Mouse (Mus musculus): ENCODE results near the gene Pou3f3. TPM values are rescaled to one million over a fixed set of nuclear protein-coding genes. Genes with fewer than 3 reads are reported as not detected.

The Pou3f3 gene
- polyA plus RNA-seq, 1 experiment from 2014 or later: 28.4 TPM

- Histone ChIP-seq H3K4me2 (replicated peaks) (peak overlapping the region; percentile 82), H3K9me3 (no peaks in the 10 kb centered on the region), H3K9ac (replicated peaks) (peak overlapping the region; percentile 61), H3K4me1 (replicated peaks) (peaks cover 89% of the 10 kb centered on the region), H3K27me3 (0 out of 2 replicates have a peak, but pooled peaks cover 4% of the 10 kb centered on the region), H3K36me3 (no peaks in the 10 kb centered on the region), H3K4me3 (replicated peaks) (peak overlapping the region; percentile 42), H3K27ac (peak overlapping the region; percentile 68)
- no peak for ATAC-seq
- 4% methylated on average over 17 of the region's 17 CpGs for WGBS
These were observed 9.6 kb downstream of the Pou3f3 start for GRCm38 (mm10) chr1:42704981-42705810.

GRCm38 (mm10) chr1:42705811-42706160, 10.2 kb downstream of the Pou3f3 start:
- no peak for ATAC-seq
- Histone ChIP-seq H3K4me2 (replicated peaks) (peak overlapping the region; percentile 82), H3K36me3 (no peaks in the 10 kb centered on the region), H3K27me3 (0 out of 2 replicates have a peak, but pooled peaks cover 4% of the 10 kb centered on the region), H3K9ac (replicated peaks) (peak overlapping the region; percentile 61), H3K4me3 (replicated peaks) (peak overlapping the region; percentile 42), H3K9me3 (no peaks in the 10 kb centered on the region), H3K27ac (peak overlapping the region; percentile 68), H3K4me1 (replicated peaks) (peaks cover 92% of the 10 kb centered on the region)
- 5% methylated on average over 8 of the region's 8 CpGs for WGBS

- ATAC-seq: no peak
- Histone ChIP-seq H3K4me2 (replicated peaks) (peak overlapping the region; percentile 72), H3K27me3 (0 out of 2 replicates have a peak, but pooled peaks cover 4% of the 10 kb centered on the region), H3K27ac (peak overlapping the region; percentile 70), H3K4me3 (replicated peaks) (peak overlapping the region; percentile 59), H3K9me3 (no peaks in the 10 kb centered on the region), H3K36me3 (no peaks in the 10 kb centered on the region), H3K9ac (replicated peaks) (peak overlapping the region; percentile 59), H3K4me1 (replicated peaks) (peaks cover 95% of the 10 kb centered on the region)
- 5% methylated on average over 5 of the region's 5 CpGs for WGBS
These were observed 11.6 kb downstream of the Pou3f3 start for GRCm38 (mm10) chr1:42707196-42707595.

GRCm38 (mm10) chr1:42707611-42708130, 12.1 kb downstream of the Pou3f3 start:
- Histone ChIP-seq H3K4me2 (replicated peaks) (peak overlapping the region; percentile 72), H3K4me1 (replicated peaks) (peaks cover 92% of the 10 kb centered on the region), H3K27ac (peak overlapping the region; percentile 70), H3K27me3 (0 out of 2 replicates have a peak, but pooled peaks cover 4% of the 10 kb centered on the region), H3K9ac (replicated peaks) (peak overlapping the region; percentile 59), H3K9me3 (no peaks in the 10 kb centered on the region), H3K4me3 (replicated peaks) (peak overlapping the region; percentile 59), H3K36me3 (no peaks in the 10 kb centered on the region)
- WGBS: 14% methylated on average over 4 of the region's 4 CpGs
- no peak for ATAC-seq

- H3K27ac ChIP-seq: peak overlapping the region; percentile 70
- no peaks in the 10 kb centered on the region for H3K36me3 ChIP-seq
- no peak for ATAC-seq
- peaks cover 91% of the 10 kb centered on the region for H3K4me1 ChIP-seq (replicated peaks)
- H3K9me3 ChIP-seq: no peaks in the 10 kb centered on the region
- peak overlapping the region; percentile 59 for H3K9ac ChIP-seq (replicated peaks)
- peak overlapping the region; percentile 59 for H3K4me3 ChIP-seq (replicated peaks)
- H3K4me2 ChIP-seq (replicated peaks): peak overlapping the region; percentile 72
- WGBS: 5% methylated on average over 1 of the region's 1 CpGs
- 0 out of 2 replicates have a peak, but pooled peaks cover 4% of the 10 kb centered on the region for H3K27me3 ChIP-seq
These were observed 13.5 kb downstream of the Pou3f3 start for GRCm38 (mm10) chr1:42709024-42709423.

GRCm38 (mm10) chr1:42709431-42710160, 14.0 kb downstream of the Pou3f3 start:
- 14% methylated on average over 7 of the region's 7 CpGs for WGBS
- peaks cover 89% of the 10 kb centered on the region for H3K4me1 ChIP-seq (replicated peaks)
- no peak for ATAC-seq
- peak overlapping the region; percentile 72 for H3K4me2 ChIP-seq (replicated peaks)
- H3K9ac ChIP-seq (replicated peaks): peak overlapping the region; percentile 59
- H3K4me3 ChIP-seq (replicated peaks): peak overlapping the region; percentile 59
- H3K27ac ChIP-seq: peak overlapping the region; percentile 70
- no peaks in the 10 kb centered on the region for H3K36me3 ChIP-seq
- H3K27me3 ChIP-seq: 0 out of 2 replicates have a peak, but pooled peaks cover 4% of the 10 kb centered on the region
- no peaks in the 10 kb centered on the region for H3K9me3 ChIP-seq

- H3K4me3 ChIP-seq (replicated peaks): peak overlapping the region; percentile 59
- peak overlapping the region; percentile 59 for H3K9ac ChIP-seq (replicated peaks)
- peak overlapping the region; percentile 72 for H3K4me2 ChIP-seq (replicated peaks)
- H3K27ac ChIP-seq: peak overlapping the region; percentile 70; the same call in 1 of the 2 replicates
- H3K9me3 ChIP-seq: no peaks in the 10 kb centered on the region
- 14% methylated on average over 4 of the region's 4 CpGs for WGBS
- peaks cover 6% of the 10 kb centered on the region; the same call in 1 of the 2 replicates for H3K27me3 ChIP-seq
- H3K36me3 ChIP-seq: no peaks in the 10 kb centered on the region
- peaks cover 88% of the 10 kb centered on the region for H3K4me1 ChIP-seq (replicated peaks)
- ATAC-seq: no peak
These were observed 14.7 kb downstream of the Pou3f3 start for GRCm38 (mm10) chr1:42710234-42710633.

- H3K27me3 ChIP-seq: peaks cover 7% of the 10 kb centered on the region; the same call in 1 of the 2 replicates
- peak overlapping the region; percentile 87 for H3K9ac ChIP-seq (replicated peaks)
- peak overlapping the region; percentile 59 for H3K4me3 ChIP-seq (replicated peaks)
- 1% methylated on average over 2 of the region's 2 CpGs for WGBS
- peak overlapping the region; percentile 72 for H3K4me2 ChIP-seq (replicated peaks)
- no peaks in the 10 kb centered on the region for H3K9me3 ChIP-seq
- no peaks in the 10 kb centered on the region for H3K36me3 ChIP-seq
- ATAC-seq: no peak
- peak overlapping the region; percentile 40 for H3K27ac ChIP-seq
- peaks cover 80% of the 10 kb centered on the region for H3K4me1 ChIP-seq (replicated peaks)
These were observed 15.4 kb downstream of the Pou3f3 start for GRCm38 (mm10) chr1:42710995-42711394.

- ATAC-seq: no peak
- WGBS: 8% methylated on average over 8 of the region's 8 CpGs
- H3K9ac ChIP-seq (replicated peaks): peak overlapping the region; percentile 87
- no peaks in the 10 kb centered on the region for H3K9me3 ChIP-seq
- H3K4me2 ChIP-seq (replicated peaks): peak overlapping the region; percentile 72
- peaks cover 7% of the 10 kb centered on the region; the same call in 1 of the 2 replicates for H3K27me3 ChIP-seq
- no peaks in the 10 kb centered on the region for H3K36me3 ChIP-seq
- H3K27ac ChIP-seq: peak overlapping the region; percentile 74
- H3K4me3 ChIP-seq (replicated peaks): peak overlapping the region; percentile 59
- H3K4me1 ChIP-seq (replicated peaks): peaks cover 74% of the 10 kb centered on the region
These were observed 16.1 kb downstream of the Pou3f3 start for GRCm38 (mm10) chr1:42711456-42712310.

- no peak for ATAC-seq
- Histone ChIP-seq H3K27ac (peak overlapping the region; percentile 74), H3K9ac (replicated peaks) (peak overlapping the region; percentile 87)
These were observed 16.7 kb downstream of the Pou3f3 start for GRCm38 (mm10) chr1:42712311-42712690.

More at GRCm38 (mm10) chr1:42712311-42712690, 16.7 kb downstream of the Pou3f3 start:
- Histone ChIP-seq H3K9me3 (no peaks in the 10 kb centered on the region), H3K4me1 (replicated peaks) (peaks cover 68% of the 10 kb centered on the region), H3K4me3 (replicated peaks) (peak overlapping the region; percentile 59), H3K36me3 (no peaks in the 10 kb centered on the region), H3K27me3 (peaks cover 7% of the 10 kb centered on the region; the same call in 1 of the 2 replicates), H3K4me2 (replicated peaks) (peak overlapping the region; percentile 72)
- 6% methylated on average over 4 of the region's 4 CpGs for WGBS
